Mouse (Mus musculus): ENCODE measurements around the gene Ms4a4b. TPM values are rescaled to one million over a fixed set of nuclear protein-coding genes. Genes with fewer than 3 reads are reported as not detected.
"Not testable (repeated sequence)": the region's sequence is repeated elsewhere in the genome, so short reads cannot be mapped to it uniquely, and the experiment has no call there.

The Ms4a4b gene
- polyA plus RNA-seq, 1 experiment from 2014 or later, result 2.4 TPM

- Histone ChIP-seq H3K27me3 (replicated peaks; ENCODE audit: insufficient read depth, low read length) (no peaks in the 10 kb centered on the region), H3K27ac (ENCODE audit: low read length) (no peak overlapping the region), H3K9me3 (ENCODE audit: low read length) (no peaks in the 10 kb centered on the region), H3K4me3 (ENCODE audit: low read depth, low read length) (no peak overlapping the region), H3K36me3 (ENCODE audit: insufficient read depth, low read length) (no peaks in the 10 kb centered on the region), H3K4me2 (replicated peaks; ENCODE audit: low read depth, low read length) (no peak overlapping the region), H3K9ac (replicated peaks; ENCODE audit: low read depth) (no peak overlapping the region), H3K4me1 (ENCODE audit: insufficient read depth, low read depth, low read length) (no peaks in the 10 kb centered on the region)
- no peak for TF ChIP-seq CTCF (IDR thresholded peaks at IDR 0.05)
- ATAC-seq (no peak), DNase-seq (ENCODE audit: low spot score) (no peak)
- WGBS, result 63% methylated on average over 3 of the region's 3 CpGs
Measured at GRCm38 (mm10) chr19:11494519-11494918, 51.2 kb downstream of the Ms4a4b start.

DNA sequence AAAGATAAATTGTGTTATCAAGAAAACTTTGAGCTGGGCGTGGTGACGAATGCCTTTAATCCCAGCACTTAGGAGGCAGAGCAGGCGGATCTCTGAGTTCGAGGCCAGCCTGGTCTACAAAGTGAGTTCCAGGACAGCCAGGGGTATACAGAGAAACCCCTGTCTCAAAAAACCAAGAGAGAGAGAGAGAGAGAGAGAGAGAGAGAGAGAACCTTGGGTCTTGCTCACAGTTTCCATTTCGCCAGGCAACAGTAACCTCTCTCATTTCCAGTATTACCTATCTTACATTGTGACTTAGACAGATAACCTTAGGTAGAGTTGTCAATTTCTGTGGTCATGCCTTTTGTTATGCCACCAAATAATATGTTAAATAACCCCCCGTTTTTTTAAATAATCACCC is 53.0 kb downstream of the Ms4a4b start:
- DNase-seq (ENCODE audit: low spot score) (no peak), ATAC-seq (no peak)
- TF ChIP-seq EP300 (IDR thresholded peaks at IDR 0.05) (no peak), CTCF (IDR thresholded peaks at IDR 0.05) (no peak)
- Histone ChIP-seq H3K9me3 (ENCODE audit: low read length) (no peaks in the 10 kb centered on the region), H3K4me1 (ENCODE audit: insufficient read depth, low read depth, low read length) (no peaks in the 10 kb centered on the region), H3K9ac (replicated peaks; ENCODE audit: low read depth) (no peak overlapping the region), H3K4me2 (replicated peaks; ENCODE audit: low read depth, low read length) (no peak overlapping the region), H3K4me3 (ENCODE audit: low read depth, low read length) (no peak overlapping the region), H3K36me3 (ENCODE audit: insufficient read depth, low read length) (no peaks in the 10 kb centered on the region), H3K27me3 (replicated peaks; ENCODE audit: insufficient read depth, low read length) (no peaks in the 10 kb centered on the region), H3K27ac (ENCODE audit: low read length) (no peak overlapping the region)
- WGBS, result 73% methylated on average over 6 of the region's 6 CpGs

DNA sequence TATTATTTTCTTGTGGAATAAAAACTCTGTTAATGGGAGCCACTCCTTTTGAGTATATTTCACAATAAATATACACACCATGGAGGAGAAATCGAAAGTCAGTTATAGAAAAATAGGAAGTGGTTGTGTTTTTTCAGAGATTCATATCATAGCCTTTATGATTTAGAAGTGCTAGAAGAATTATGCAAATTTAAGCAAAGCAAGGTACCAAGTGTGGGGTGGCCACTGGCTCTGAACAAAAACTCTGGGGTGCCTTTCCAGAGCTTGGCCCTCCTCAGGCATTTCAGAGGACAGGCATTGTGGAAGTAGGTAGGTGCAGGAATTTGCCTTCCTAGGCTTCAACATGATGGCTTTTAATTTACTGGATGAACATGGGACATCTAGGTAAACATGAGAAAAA is 53.9 kb downstream of the Ms4a4b start:
- WGBS, result 65% methylated on average over 1 of the region's 1 CpGs
- not testable (repeated sequence) for H3K27me3 ChIP-seq (replicated peaks; ENCODE audit: insufficient read depth, low read length)

DNA sequence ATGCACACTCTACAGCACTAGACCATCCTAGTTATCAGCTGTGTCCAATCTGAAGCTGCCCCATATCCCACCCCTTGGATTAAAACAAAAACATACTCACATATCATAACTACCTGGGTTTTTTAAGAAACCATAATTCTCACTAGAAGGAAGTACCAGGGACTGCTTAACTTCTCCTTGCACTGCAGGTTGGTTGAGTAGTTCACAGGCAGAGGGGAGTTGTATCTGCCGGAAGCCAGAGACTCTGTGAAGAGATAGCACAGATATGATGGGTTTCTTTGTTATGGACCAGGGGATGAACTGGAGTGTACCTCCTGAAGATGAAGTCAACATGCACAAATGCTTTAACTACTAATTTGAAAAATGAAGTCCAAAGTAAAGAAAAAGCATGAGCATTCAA is 57.4 kb downstream of the Ms4a4b start:
- Histone ChIP-seq H3K36me3 (ENCODE audit: insufficient read depth, low read length) (no peaks in the 10 kb centered on the region), H3K9ac (replicated peaks; ENCODE audit: low read depth) (no peak overlapping the region), H3K4me2 (replicated peaks; ENCODE audit: low read depth, low read length) (no peak overlapping the region), H3K9me3 (ENCODE audit: low read length) (no peaks in the 10 kb centered on the region), H3K4me3 (ENCODE audit: low read depth, low read length) (no peak overlapping the region), H3K27ac (ENCODE audit: low read length) (no peak overlapping the region), H3K27me3 (replicated peaks; ENCODE audit: insufficient read depth, low read length) (no peaks in the 10 kb centered on the region), H3K4me1 (ENCODE audit: insufficient read depth, low read depth, low read length) (no peaks in the 10 kb centered on the region)
- TF ChIP-seq EP300 (IDR thresholded peaks at IDR 0.05), result no peak
- WGBS, result 89% methylated on average over 1 of the region's 1 CpGs
- DNase-seq (ENCODE audit: low spot score), result no peak
- ATAC-seq, result no peak

More for the DNA sequence above, 53.9 kb downstream of the Ms4a4b start:
- not testable (repeated sequence) for H3K36me3 ChIP-seq (ENCODE audit: insufficient read depth, low read length); H3K4me1 ChIP-seq (ENCODE audit: insufficient read depth, low read depth, low read length); DNase-seq (ENCODE audit: low spot score); H3K27ac ChIP-seq (ENCODE audit: low read length); H3K4me2 ChIP-seq (replicated peaks; ENCODE audit: low read depth, low read length); H3K9me3 ChIP-seq (ENCODE audit: low read length); ATAC-seq; H3K9ac ChIP-seq (replicated peaks; ENCODE audit: low read depth); H3K4me3 ChIP-seq (ENCODE audit: low read depth, low read length)

DNA sequence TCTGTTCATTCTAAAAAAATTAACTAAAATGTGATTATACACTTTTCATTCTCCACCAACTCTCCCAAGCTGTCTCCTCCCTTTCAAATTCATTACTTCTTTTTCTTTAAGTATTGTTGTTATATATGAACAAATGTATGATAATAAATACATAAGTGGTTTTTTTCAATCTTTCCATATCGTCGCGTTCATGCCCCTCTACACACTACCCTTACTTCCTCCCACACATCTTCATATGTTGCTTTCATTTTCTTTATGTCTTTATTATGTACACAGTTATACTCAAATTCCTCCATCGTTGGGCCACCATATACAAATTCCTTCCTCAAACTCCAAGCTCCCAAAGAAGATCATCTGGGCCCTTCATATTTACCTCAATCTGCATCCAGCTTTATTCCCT is 58.0 kb downstream of the Ms4a4b start:
- WGBS, result 78% methylated on average over 4 of the region's 4 CpGs
- TF ChIP-seq EP300 (IDR thresholded peaks at IDR 0.05) (no peak), CTCF (IDR thresholded peaks at IDR 0.05) (no peak)
- Histone ChIP-seq H3K9me3 (ENCODE audit: low read length) (no peaks in the 10 kb centered on the region), H3K4me3 (ENCODE audit: low read depth, low read length) (no peak overlapping the region), H3K4me1 (ENCODE audit: insufficient read depth, low read depth, low read length) (no peaks in the 10 kb centered on the region), H3K4me2 (replicated peaks; ENCODE audit: low read depth, low read length) (no peak overlapping the region), H3K27me3 (replicated peaks; ENCODE audit: insufficient read depth, low read length) (no peaks in the 10 kb centered on the region), H3K9ac (replicated peaks; ENCODE audit: low read depth) (no peak overlapping the region), H3K27ac (ENCODE audit: low read length) (no peak overlapping the region), H3K36me3 (ENCODE audit: insufficient read depth, low read length) (no peaks in the 10 kb centered on the region)
- ATAC-seq (no peak), DNase-seq (ENCODE audit: low spot score) (no peak)

GRCm38 (mm10) chr19:11504857-11505256 is 61.5 kb downstream of the Ms4a4b start:
- ATAC-seq, result no peak

GRCm38 (mm10) chr19:11513458-11513857 is 70.1 kb downstream of the Ms4a4b start:
- DNase-seq (ENCODE audit: low spot score) (peak; percentile 26), ATAC-seq (no peak)
- Histone ChIP-seq H3K4me2 (replicated peaks; ENCODE audit: low read depth, low read length) (no peak overlapping the region), H3K4me1 (ENCODE audit: insufficient read depth, low read depth, low read length) (no peaks in the 10 kb centered on the region), H3K9ac (replicated peaks; ENCODE audit: low read depth) (no peak overlapping the region), H3K27me3 (replicated peaks; ENCODE audit: insufficient read depth, low read length) (no peaks in the 10 kb centered on the region), H3K4me3 (ENCODE audit: low read depth, low read length) (no peak overlapping the region), H3K27ac (ENCODE audit: low read length) (no peak overlapping the region), H3K36me3 (ENCODE audit: insufficient read depth, low read length) (no peaks in the 10 kb centered on the region), H3K9me3 (ENCODE audit: low read length) (no peaks in the 10 kb centered on the region)
- TF ChIP-seq CTCF (IDR thresholded peaks at IDR 0.05) (no peak), EP300 (IDR thresholded peaks at IDR 0.05) (no peak)
- WGBS, result 38% methylated on average over 1 of the region's 1 CpGs

More at GRCm38 (mm10) chr19:11504857-11505256, 61.5 kb downstream of the Ms4a4b start:
- Histone ChIP-seq H3K9me3 (ENCODE audit: low read length) (no peaks in the 10 kb centered on the region), H3K4me3 (ENCODE audit: low read depth, low read length) (no peak overlapping the region), H3K27ac (ENCODE audit: low read length) (no peak overlapping the region), H3K36me3 (ENCODE audit: insufficient read depth, low read length) (no peaks in the 10 kb centered on the region), H3K4me2 (replicated peaks; ENCODE audit: low read depth, low read length) (no peak overlapping the region), H3K9ac (replicated peaks; ENCODE audit: low read depth) (no peak overlapping the region), H3K27me3 (replicated peaks; ENCODE audit: insufficient read depth, low read length) (no peaks in the 10 kb centered on the region), H3K4me1 (ENCODE audit: insufficient read depth, low read depth, low read length) (no peaks in the 10 kb centered on the region)
- 64% methylated on average over 1 of the region's 1 CpGs for WGBS
- TF ChIP-seq EP300 (IDR thresholded peaks at IDR 0.05) (no peak), CTCF (IDR thresholded peaks at IDR 0.05) (no peak)
- no peak for DNase-seq (ENCODE audit: low spot score)
